Mouse (Mus musculus): Measurements from ENCODE around the gene Pik3c2b. TPM values are rescaled to one million over a fixed set of nuclear protein-coding genes. Genes with fewer than 3 reads are reported as not detected.

The Pik3c2b gene
- polyA plus RNA-seq (2014; fragmentation: Nextera tagmentation; extraction: Ambion mirVana) = 15.5 and 16.3 TPM in 2 replicates

DNA sequence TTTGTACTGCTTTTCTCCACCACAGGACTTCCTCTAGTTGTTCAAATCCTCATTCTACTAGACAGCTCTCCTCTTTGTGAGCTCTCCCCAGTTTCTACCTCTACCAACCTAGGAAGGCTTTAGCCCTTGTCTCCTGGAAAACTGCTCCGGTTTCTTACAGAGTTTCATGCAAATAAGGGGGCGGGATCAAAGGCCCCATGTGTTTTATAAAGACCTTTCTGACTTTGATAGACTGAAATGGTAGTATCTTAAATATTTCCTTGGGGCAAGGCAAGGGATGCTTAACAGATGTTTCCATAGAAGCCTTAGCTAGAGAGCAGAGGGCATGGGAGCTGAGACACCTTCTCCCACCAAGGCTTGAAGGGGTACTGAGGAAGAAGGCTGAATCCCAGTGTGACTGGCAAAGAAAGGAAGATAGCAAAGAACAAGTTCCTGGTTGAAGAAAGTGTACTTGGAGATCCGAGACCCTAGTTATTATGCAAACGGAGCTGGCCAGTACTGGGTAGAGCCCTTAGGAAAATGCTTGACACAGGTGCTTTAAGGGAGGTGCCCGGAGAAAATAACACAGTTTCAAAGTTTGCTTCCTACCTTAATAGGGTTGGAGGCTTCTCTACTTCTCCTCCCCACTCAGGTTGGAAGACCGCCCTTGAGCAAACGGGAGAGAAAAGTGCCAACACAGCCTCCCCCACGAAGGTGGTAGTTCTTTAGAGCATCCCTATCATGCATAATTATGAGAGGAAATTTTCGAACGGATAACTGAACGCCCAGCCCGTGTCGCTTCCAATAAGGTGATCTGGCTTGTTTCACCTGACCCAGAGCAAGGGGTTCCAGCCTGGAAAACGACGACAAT lies at the start of gene Pik3c2b:
Gene Pik3c2b, plus strand, starts transcription at position 657 of the 850 bp plus-strand sequence.
- H3K4me3 ChIP-seq (ENCODE audit: low read depth, low read length) = peak within 1 kb of the TSS; percentile 95
- H3K4me1 ChIP-seq (ENCODE audit: control insufficient read depth, insufficient read depth, low read length) = peaks cover 43% of the 10 kb centered on the region
- no peaks in the 10 kb centered on the region for H3K36me3 ChIP-seq (ENCODE audit: control insufficient read depth, insufficient read depth, low read length)
- no peaks in the 10 kb centered on the region for H3K9me3 ChIP-seq (ENCODE audit: control insufficient read depth, low read length)
- peak within 1 kb of the TSS; percentile 95 for H3K27ac ChIP-seq (ENCODE audit: low read depth, low read length)
- ATAC-seq (ENCODE audit: low FRiP score) (no peak), DNase-seq (ENCODE audit: low spot score, missing footprints) (peak; percentile 96)
- 4% methylated on average over 15 of the region's 15 CpGs for WGBS
- H3K27me3 ChIP-seq (ENCODE audit: control insufficient read depth, insufficient read depth, low read length) = 0 out of 2 replicates have a peak, but pooled peaks cover 2% of the 10 kb centered on the region
- peak within 1 kb of the TSS; percentile 99 for H3K9ac ChIP-seq (ENCODE audit: low read length)
- peak within 1 kb of the TSS; percentile 81 for H3K4me2 ChIP-seq

- H3K4me2 ChIP-seq = no peak overlapping the region
- H3K27me3 ChIP-seq (ENCODE audit: control insufficient read depth, insufficient read depth, low read length) = no peaks in the 10 kb centered on the region
- no peak overlapping the region for H3K27ac ChIP-seq (ENCODE audit: low read depth, low read length)
- H3K36me3 ChIP-seq (ENCODE audit: control insufficient read depth, insufficient read depth, low read length) = peaks cover 22% of the 10 kb centered on the region
- DNase-seq (ENCODE audit: low spot score, missing footprints) (no peak), ATAC-seq (ENCODE audit: low FRiP score) (no peak)
- no peak overlapping the region for H3K4me3 ChIP-seq (ENCODE audit: low read depth, low read length)
- no peaks in the 10 kb centered on the region for H3K9me3 ChIP-seq (ENCODE audit: control insufficient read depth, low read length)
- no peak overlapping the region for H3K9ac ChIP-seq (ENCODE audit: low read length)
- no peaks in the 10 kb centered on the region for H3K4me1 ChIP-seq (ENCODE audit: control insufficient read depth, insufficient read depth, low read length)
- WGBS = 95% methylated on average over 6 of the region's 6 CpGs
These were observed 45.1 kb upstream of the Pik3c2b start for GRCm38 (mm10) chr1:133000347-133000746.

- ATAC-seq (ENCODE audit: low FRiP score) (no peak), DNase-seq (ENCODE audit: low spot score, missing footprints) (no peak)
- no peaks in the 10 kb centered on the region for H3K27me3 ChIP-seq (ENCODE audit: control insufficient read depth, insufficient read depth, low read length)
- peaks cover 17% of the 10 kb centered on the region; the same call in 1 of the 2 replicates for H3K36me3 ChIP-seq (ENCODE audit: control insufficient read depth, insufficient read depth, low read length)
- H3K4me3 ChIP-seq (ENCODE audit: low read depth, low read length) = no peak overlapping the region
- H3K9me3 ChIP-seq (ENCODE audit: control insufficient read depth, low read length) = no peaks in the 10 kb centered on the region
- no peak overlapping the region for H3K9ac ChIP-seq (ENCODE audit: low read length)
- H3K27ac ChIP-seq (ENCODE audit: low read depth, low read length) = no peak overlapping the region
- 89% methylated on average over 3 of the region's 3 CpGs for WGBS
- H3K4me1 ChIP-seq (ENCODE audit: control insufficient read depth, insufficient read depth, low read length) = no peaks in the 10 kb centered on the region
- H3K4me2 ChIP-seq = no peak overlapping the region
These were observed 38.9 kb upstream of the Pik3c2b start for GRCm38 (mm10) chr1:133006571-133006970.

DNA sequence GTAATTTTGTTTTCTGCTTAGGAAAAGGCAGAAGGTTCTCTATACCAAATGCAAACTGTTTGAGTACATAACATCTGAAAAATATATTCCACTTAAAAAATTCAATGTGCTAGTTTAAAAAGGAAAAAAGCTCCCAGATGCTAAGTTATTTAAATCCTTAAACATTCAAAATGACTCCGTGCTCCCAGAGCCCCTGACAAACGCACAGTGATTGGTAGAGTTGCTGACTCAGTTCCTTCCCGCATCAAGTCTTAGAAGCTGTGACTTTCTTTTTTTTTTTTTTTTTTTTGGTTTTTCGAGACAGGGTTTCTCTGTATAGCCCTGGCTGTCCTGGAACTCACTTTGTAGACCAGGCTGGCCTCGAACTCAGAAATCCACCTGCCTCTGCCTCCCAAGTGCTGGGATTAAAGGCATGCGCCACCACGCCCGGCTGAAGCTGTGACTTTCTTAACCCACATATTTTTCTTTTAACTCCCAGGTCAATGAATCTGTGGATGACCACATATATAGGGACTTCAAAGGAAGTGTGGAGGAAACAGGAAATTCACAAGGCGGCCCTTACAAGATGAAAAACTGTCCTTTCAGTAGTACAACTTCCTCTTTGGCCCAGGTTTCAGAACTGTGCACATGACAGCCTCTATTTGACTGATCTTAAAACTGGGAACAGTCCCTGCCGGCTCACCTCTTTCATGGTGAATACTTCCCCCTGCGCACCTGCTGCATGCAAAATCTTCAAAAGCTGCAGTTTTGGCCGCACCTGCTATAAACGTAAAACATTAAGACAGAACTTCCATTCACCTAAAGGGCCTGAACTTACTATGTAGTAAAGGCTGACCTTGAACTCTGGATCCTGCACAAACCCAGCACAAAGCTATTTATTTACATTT lies 33.3 kb upstream of the Pik3c2b start:
- H3K4me2 ChIP-seq = no peak overlapping the region
- ATAC-seq (ENCODE audit: low FRiP score) = no peak
- no peaks in the 10 kb centered on the region for H3K9me3 ChIP-seq (ENCODE audit: control insufficient read depth, low read length)
- no peak overlapping the region for H3K27ac ChIP-seq (ENCODE audit: low read depth, low read length)
- H3K27me3 ChIP-seq (ENCODE audit: control insufficient read depth, insufficient read depth, low read length) = no peaks in the 10 kb centered on the region
- H3K36me3 ChIP-seq (ENCODE audit: control insufficient read depth, insufficient read depth, low read length) = peaks cover 17% of the 10 kb centered on the region; the same call in 1 of the 2 replicates
- DNase-seq (ENCODE audit: low spot score, missing footprints) = peak; percentile 75
- H3K9ac ChIP-seq (ENCODE audit: low read length) = no peak overlapping the region
- no peaks in the 10 kb centered on the region for H3K4me1 ChIP-seq (ENCODE audit: control insufficient read depth, insufficient read depth, low read length)
- no peak overlapping the region for H3K4me3 ChIP-seq (ENCODE audit: low read depth, low read length)
- WGBS = 94% methylated on average over 12 of the region's 13 CpGs

DNA sequence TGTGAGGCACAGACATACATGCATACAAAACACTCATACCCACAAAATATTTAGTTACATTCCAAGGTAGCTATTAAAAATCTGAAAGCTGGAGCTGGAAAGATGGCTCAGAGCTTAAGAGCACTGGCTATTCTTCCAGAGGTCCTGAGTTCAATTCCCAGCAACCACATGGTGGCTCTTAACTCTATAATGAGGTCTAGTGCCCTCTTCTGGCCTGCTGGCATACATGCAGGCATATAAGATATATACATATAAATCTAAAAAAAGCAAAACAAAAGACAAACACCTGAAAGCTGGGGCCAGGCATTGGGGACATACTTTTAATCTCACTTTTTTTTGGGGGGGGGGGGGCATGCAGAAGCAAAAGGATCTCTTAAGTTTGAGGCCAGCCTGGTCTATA lies 32.1 kb upstream of the Pik3c2b start:
- DNase-seq (ENCODE audit: low spot score, missing footprints) (no peak), ATAC-seq (ENCODE audit: low FRiP score) (no peak)
- H3K4me3 ChIP-seq (ENCODE audit: low read depth, low read length) = no peak overlapping the region
- no peak overlapping the region for H3K27ac ChIP-seq (ENCODE audit: low read depth, low read length)
- H3K36me3 ChIP-seq (ENCODE audit: control insufficient read depth, insufficient read depth, low read length) = peaks cover 25% of the 10 kb centered on the region; the same call in 1 of the 2 replicates
- no peak overlapping the region for H3K9ac ChIP-seq (ENCODE audit: low read length)
- no peak overlapping the region for H3K4me2 ChIP-seq
- H3K9me3 ChIP-seq (ENCODE audit: control insufficient read depth, low read length) = no peaks in the 10 kb centered on the region
- no peaks in the 10 kb centered on the region for H3K27me3 ChIP-seq (ENCODE audit: control insufficient read depth, insufficient read depth, low read length)
- H3K4me1 ChIP-seq (ENCODE audit: control insufficient read depth, insufficient read depth, low read length) = no peaks in the 10 kb centered on the region

DNA sequence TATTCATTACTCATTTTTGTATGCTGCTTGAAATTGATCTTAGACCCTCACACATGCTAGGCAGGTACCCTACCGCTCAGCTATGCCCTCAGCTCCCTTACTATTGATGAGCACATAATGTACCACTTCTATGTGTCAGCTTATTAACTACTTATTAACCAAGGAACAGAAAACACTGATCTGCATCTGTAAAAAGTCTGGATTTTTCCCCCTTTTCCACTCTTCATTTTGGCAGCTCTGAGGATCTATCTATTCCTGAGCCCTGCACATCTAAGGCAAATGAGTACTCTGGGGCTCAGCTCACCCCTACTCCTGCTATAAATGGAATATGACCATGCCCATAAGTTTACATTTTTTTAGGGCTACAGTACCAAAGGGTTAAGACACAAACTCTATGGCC lies 31.3 kb upstream of the Pik3c2b start:
- Histone ChIP-seq H3K9me3 (ENCODE audit: control insufficient read depth, low read length) (no peaks in the 10 kb centered on the region), H3K9ac (ENCODE audit: low read length) (no peak overlapping the region), H3K4me1 (ENCODE audit: control insufficient read depth, insufficient read depth, low read length) (no peaks in the 10 kb centered on the region), H3K4me3 (ENCODE audit: low read depth, low read length) (no peak overlapping the region), H3K4me2 (no peak overlapping the region), H3K27me3 (ENCODE audit: control insufficient read depth, insufficient read depth, low read length) (no peaks in the 10 kb centered on the region), H3K27ac (ENCODE audit: low read depth, low read length) (no peak overlapping the region), H3K36me3 (ENCODE audit: control insufficient read depth, insufficient read depth, low read length) (peaks cover 26% of the 10 kb centered on the region; the same call in 1 of the 2 replicates)
- ATAC-seq (ENCODE audit: low FRiP score) = no peak
- DNase-seq (ENCODE audit: low spot score, missing footprints) = no peak
- WGBS = 97% methylated on average over 1 of the region's 1 CpGs

DNA sequence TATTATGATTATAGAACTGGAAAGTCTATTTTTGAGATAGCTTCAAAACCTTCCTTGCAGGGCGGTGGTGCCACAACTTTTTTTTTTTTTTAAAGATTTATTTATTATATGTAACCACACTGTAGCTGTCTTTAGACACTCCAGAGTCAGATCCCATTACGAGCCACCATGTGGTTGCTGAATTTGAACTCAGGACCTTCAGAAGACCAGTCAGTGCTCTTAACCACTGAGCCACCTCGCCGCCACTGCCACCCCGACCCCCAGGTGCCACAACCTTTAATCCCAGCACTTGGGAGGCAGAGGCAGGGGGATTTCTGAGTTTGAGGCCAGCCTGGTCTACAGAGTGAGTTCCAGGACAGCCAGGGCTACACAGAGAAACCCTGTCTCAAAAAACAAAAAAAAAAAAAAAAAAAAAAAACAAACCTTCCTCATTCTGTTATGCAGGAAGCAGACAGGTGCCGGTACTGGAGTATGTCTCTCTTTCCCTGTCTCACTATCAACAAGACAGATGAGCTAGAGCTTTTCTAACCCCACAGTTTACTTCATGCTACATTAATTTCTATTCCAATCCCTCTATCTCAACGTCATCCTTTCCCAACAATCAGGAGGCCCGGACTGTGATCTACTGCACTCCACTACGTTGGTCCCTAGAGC lies 28.6 kb upstream of the Pik3c2b start:
- peaks cover 21% of the 10 kb centered on the region; the same call in 1 of the 2 replicates for H3K36me3 ChIP-seq (ENCODE audit: control insufficient read depth, insufficient read depth, low read length)

GRCm38 (mm10) chr1:133018580-133018979 lies 26.9 kb upstream of the Pik3c2b start:
- H3K4me2 ChIP-seq = no peak overlapping the region
- H3K9ac ChIP-seq (ENCODE audit: low read length) = no peak overlapping the region

More for the DNA sequence above, 28.6 kb upstream of the Pik3c2b start:
- H3K4me2 ChIP-seq = no peak overlapping the region
- ATAC-seq (ENCODE audit: low FRiP score) = no peak
- H3K9me3 ChIP-seq (ENCODE audit: control insufficient read depth, low read length) = no peaks in the 10 kb centered on the region
- H3K27me3 ChIP-seq (ENCODE audit: control insufficient read depth, insufficient read depth, low read length) = no peaks in the 10 kb centered on the region
- 96% methylated on average over 9 of the region's 9 CpGs for WGBS
- H3K27ac ChIP-seq (ENCODE audit: low read depth, low read length) = no peak overlapping the region
- no peak overlapping the region for H3K9ac ChIP-seq (ENCODE audit: low read length)
- H3K4me3 ChIP-seq (ENCODE audit: low read depth, low read length) = no peak overlapping the region
- H3K4me1 ChIP-seq (ENCODE audit: control insufficient read depth, insufficient read depth, low read length) = no peaks in the 10 kb centered on the region; the same call in 1 of the 2 replicates
- no peak for DNase-seq (ENCODE audit: low spot score, missing footprints)

More at GRCm38 (mm10) chr1:133018580-133018979, 26.9 kb upstream of the Pik3c2b start:
- 92% methylated on average over 2 of the region's 2 CpGs for WGBS
- Histone ChIP-seq H3K36me3 (ENCODE audit: control insufficient read depth, insufficient read depth, low read length) (peaks cover 21% of the 10 kb centered on the region; the same call in 1 of the 2 replicates), H3K4me1 (ENCODE audit: control insufficient read depth, insufficient read depth, low read length) (no peaks in the 10 kb centered on the region; the same call in 1 of the 2 replicates), H3K27ac (ENCODE audit: low read depth, low read length) (no peak overlapping the region), H3K9me3 (ENCODE audit: control insufficient read depth, low read length) (no peaks in the 10 kb centered on the region), H3K27me3 (ENCODE audit: control insufficient read depth, insufficient read depth, low read length) (no peaks in the 10 kb centered on the region), H3K4me3 (ENCODE audit: low read depth, low read length) (no peak overlapping the region)
- DNase-seq (ENCODE audit: low spot score, missing footprints) (no peak), ATAC-seq (ENCODE audit: low FRiP score) (no peak)
